Mouse (Mus musculus): ENCODE data around the gene Cda. TPM values are rescaled to one million over a fixed set of nuclear protein-coding genes. Genes with fewer than 3 reads are reported as not detected.

Cda gene
- polyA plus RNA-seq, 1 experiment: not detected

GRCm38 (mm10) chr4:138293949-138294550 is 73.7 kb downstream of the Cda start:
- 52% methylated on average over 12 of the region's 14 CpGs for WGBS
- Histone ChIP-seq H3K27ac (ENCODE audit: insufficient read depth, low read depth, low read length) (no peak overlapping the region), H3K4me3 (ENCODE audit: insufficient read depth, low read depth, low read length) (no peak overlapping the region), H3K4me1 (ENCODE audit: control insufficient read depth, insufficient read depth, low read length) (peaks cover 9% of the 10 kb centered on the region)
- TF ChIP-seq CTCF (IDR thresholded peaks at IDR 0.05; ENCODE audit: insufficient read depth, low read depth, low read length) (no peak), POLR2A (IDR thresholded peaks at IDR 0.05; ENCODE audit: insufficient read depth, low read depth, low read length) (no peak)

- no peak overlapping the region for H3K27ac ChIP-seq (ENCODE audit: insufficient read depth, low read depth, low read length)
- 74% methylated on average over 18 of the region's 18 CpGs for WGBS
- TF ChIP-seq POLR2A (IDR thresholded peaks at IDR 0.05; ENCODE audit: insufficient read depth, low read depth, low read length) (no peak), CTCF (IDR thresholded peaks at IDR 0.05; ENCODE audit: insufficient read depth, low read depth, low read length) (no peak)
- peaks cover 9% of the 10 kb centered on the region for H3K4me1 ChIP-seq (ENCODE audit: control insufficient read depth, insufficient read depth, low read length)
- H3K4me3 ChIP-seq (ENCODE audit: insufficient read depth, low read depth, low read length): no peak overlapping the region
Observed at GRCm38 (mm10) chr4:138293261-138293948, 74.4 kb downstream of the Cda start.

GRCm38 (mm10) chr4:138292028-138292427 is 75.8 kb downstream of the Cda start:
- WGBS: 88% methylated on average over 13 of the region's 13 CpGs
- Histone ChIP-seq H3K4me3 (ENCODE audit: insufficient read depth, low read depth, low read length) (no peak overlapping the region), H3K27ac (ENCODE audit: insufficient read depth, low read depth, low read length) (no peak overlapping the region), H3K4me1 (ENCODE audit: control insufficient read depth, insufficient read depth, low read length) (peaks cover 9% of the 10 kb centered on the region)
- no peak for TF ChIP-seq POLR2A (IDR thresholded peaks at IDR 0.05; ENCODE audit: insufficient read depth, low read depth, low read length)
- no peak for TF ChIP-seq CTCF (IDR thresholded peaks at IDR 0.05; ENCODE audit: insufficient read depth, low read depth, low read length)

GRCm38 (mm10) chr4:138288691-138289090 is 79.1 kb downstream of the Cda start:
- no peak overlapping the region for H3K27ac ChIP-seq (ENCODE audit: insufficient read depth, low read depth, low read length)
- H3K4me3 ChIP-seq (ENCODE audit: insufficient read depth, low read depth, low read length): no peak overlapping the region
- H3K4me1 ChIP-seq (ENCODE audit: control insufficient read depth, insufficient read depth, low read length): peaks cover 4% of the 10 kb centered on the region
- TF ChIP-seq CTCF (IDR thresholded peaks at IDR 0.05; ENCODE audit: insufficient read depth, low read depth, low read length) (no peak), POLR2A (IDR thresholded peaks at IDR 0.05; ENCODE audit: insufficient read depth, low read depth, low read length) (no peak)
- WGBS: 86% methylated on average over 7 of the region's 7 CpGs

Other genes starting within 250 kb of the Cda start
- gene Hp1bp3, start 151.7 kb downstream of the Cda start, polyA plus RNA-seq (2012; ENCODE audit: insufficient read depth, insufficient read length, low replicate concordance, missing spikeins): 181 and 298 TPM in 2 replicates
- not detected in 2 replicates for gene Sh2d5, start 117.6 kb downstream of the Cda start, polyA plus RNA-seq (2012; ENCODE audit: insufficient read depth, insufficient read length, low replicate concordance, missing spikeins)
- gene Kif17, start 117.6 kb downstream of the Cda start, polyA plus RNA-seq (2012; ENCODE audit: insufficient read depth, insufficient read length, low replicate concordance, missing spikeins): not detected in 2 replicates
- gene Ddost, start 63.3 kb downstream of the Cda start, polyA plus RNA-seq (2012; ENCODE audit: insufficient read depth, insufficient read length, low replicate concordance, missing spikeins): 218 TPM in 1 of 2 replicates, not detected in the other
- gene Pink1, start 41.7 kb downstream of the Cda start, polyA plus RNA-seq (2012; ENCODE audit: insufficient read depth, insufficient read length, low replicate concordance, missing spikeins): not detected in 2 replicates
- gene Fam43b, start 28.5 kb upstream of the Cda start, polyA plus RNA-seq (2012; ENCODE audit: insufficient read depth, insufficient read length, low replicate concordance, missing spikeins): not detected in 2 replicates
- not detected in 2 replicates for gene Mul1, start 66.7 kb upstream of the Cda start, polyA plus RNA-seq (2012; ENCODE audit: insufficient read depth, insufficient read length, low replicate concordance, missing spikeins)
- 114 and 206 TPM in 2 replicates for gene Camk2n1, start 86.3 kb upstream of the Cda start, polyA plus RNA-seq (2012; ENCODE audit: insufficient read depth, insufficient read length, low replicate concordance, missing spikeins)

Data from olfactory bulb, adult 2 months (tissue).